Mouse (Mus musculus) limb, embryonic 15.5 days (tissue): ENCODE data around the gene Psmd5. TPM values are rescaled to one million over a fixed set of nuclear protein-coding genes. Genes with fewer than 3 reads are reported as not detected.

Experiments
- ATAC-seq: fragments of 200-750 bp; cut with Nextera tagmentation; 2 replicates; pipeline ENCODE4 v1.8.0; 2017; ENCODE audit warnings: low read depth, moderate TSS enrichment; ENCODE audit not compliant: insufficient number of reproducible peaks, low FRiP score, low TSS enrichment
- H3K27ac ChIP-seq: fragments of 300-500 bp; sonication (generic); 2 replicates; pipeline ENCODE4 v1.5.1; 2015; ENCODE audit warnings: moderate library complexity, mild to moderate bottlenecking, inconsistent platforms
- H3K27me3 ChIP-seq: fragments of 300-500 bp; sonication (generic); 2 replicates; pipeline ENCODE4 v1.6.1; 2015; ENCODE audit warnings: inconsistent platforms
- H3K36me3 ChIP-seq: fragments of 300-500 bp; sonication (generic); 2 replicates; pipeline ENCODE4 v1.6.1; 2015; ENCODE audit warnings: inconsistent platforms
- H3K4me1 ChIP-seq: fragments of 300-500 bp; sonication (generic); 2 replicates; pipeline ENCODE4 v1.6.1; 2015; ENCODE audit warnings: inconsistent platforms
- H3K4me2 ChIP-seq: fragments of 300-500 bp; sonication (generic); 2 replicates; pipeline ENCODE4 v1.6.1; 2015; ENCODE audit warnings: mild to moderate bottlenecking, inconsistent platforms
- H3K4me3 ChIP-seq: fragments of 300-500 bp; sonication (generic); 2 replicates; pipeline ENCODE4 v1.5.1; 2015; ENCODE audit warnings: mild to moderate bottlenecking, inconsistent platforms
- H3K9ac ChIP-seq: fragments of 300-500 bp; sonication (generic); 2 replicates; pipeline ENCODE4 v1.6.1; 2015; ENCODE audit warnings: inconsistent platforms
- H3K9me3 ChIP-seq: fragments of 300-500 bp; sonication (generic); 2 replicates; pipeline ENCODE4 v1.6.1; 2016; ENCODE audit warnings: inconsistent platforms
- WGBS: fragments of 180-500 bp; shearing (Covaris S2); methylation state at CpG from one replicate; pipeline ENCODE4 v1.1.7; 2015; 5-methylcytosine and 5-hydroxymethylcytosine counted together
- polyA plus RNA-seq: library from polyadenylated mRNA; unstranded; fragments of >200 nt; fragmentation: Nextera tagmentation; extraction: Ambion mirVana; gene quantifications from 2 replicates; pipeline ENCODE4 v1.2.1, GENCODE M21; 2015

Gene Psmd5
- polyA plus RNA-seq = 87.2 and 98.0 TPM in 2 replicates

DNA sequence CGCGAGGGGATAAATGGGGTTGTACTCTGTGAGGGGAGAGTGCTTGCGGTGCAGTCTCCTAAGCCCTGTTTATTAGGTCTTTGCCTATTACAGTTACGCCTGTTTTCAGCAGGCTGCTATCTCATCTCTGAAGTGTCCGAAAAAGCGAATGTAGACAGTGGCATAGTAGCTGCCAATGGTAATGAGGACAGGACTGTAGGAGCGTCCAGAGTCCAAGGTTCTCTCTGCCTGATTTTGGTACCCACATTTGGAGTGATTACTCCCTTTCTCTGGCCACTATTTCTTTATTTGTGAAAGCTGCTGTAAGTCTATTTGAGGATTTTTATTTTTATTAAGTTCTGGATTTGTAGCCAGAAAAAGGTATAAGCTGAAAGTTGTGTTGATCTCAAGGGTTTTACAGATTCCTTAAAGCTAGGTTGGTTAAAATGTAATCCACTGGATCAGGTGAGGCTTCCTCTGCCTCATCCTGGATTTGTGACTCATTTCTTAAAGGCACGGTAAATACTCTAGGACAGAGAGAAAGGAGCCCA lies at the start of gene Psmd5:
TSS of gene Psmd5 (minus strand) at position 153 of the 530 bp plus-strand sequence.
- peak within 1 kb of the TSS; percentile 24; the same call in 1 of the 2 replicates for H3K4me2 ChIP-seq
- no peak within 1 kb of the TSS for H3K9ac ChIP-seq
- ATAC-seq = no peak
- H3K4me1 ChIP-seq = peaks cover 12% of the 10 kb centered on the region
- H3K27me3 ChIP-seq = peaks cover 37% of the 10 kb centered on the region
- no peaks in the 10 kb centered on the region for H3K9me3 ChIP-seq
- H3K4me3 ChIP-seq = 0 out of 2 replicates have a peak within 1 kb of the TSS, but pooled peaks have one; percentile 1
- H3K27ac ChIP-seq = no peak within 1 kb of the TSS
- H3K36me3 ChIP-seq = no peaks in the 10 kb centered on the region
- WGBS = 17% methylated on average over 8 of the region's 8 CpGs

DNA sequence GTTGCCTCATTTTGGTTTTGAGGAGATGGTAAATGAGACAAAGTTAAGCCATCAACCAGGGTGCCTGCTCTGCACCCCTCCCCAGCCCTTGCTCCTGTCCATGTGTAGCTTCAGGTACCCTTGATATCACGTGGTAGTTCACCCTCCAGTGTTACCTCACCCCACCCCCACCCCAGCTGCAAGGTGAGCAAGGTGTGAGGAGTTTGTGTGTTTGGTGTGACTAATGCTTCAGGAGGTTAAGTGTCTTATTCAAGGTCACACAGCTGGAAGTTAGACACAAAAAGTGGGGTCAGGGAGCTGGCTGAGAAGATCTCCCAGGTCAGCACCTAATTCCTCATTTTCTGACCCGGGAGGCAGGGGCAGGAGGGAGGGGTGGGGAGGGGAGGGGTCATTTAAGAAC lies 48.0 kb upstream of the Psmd5 start:
- H3K9ac ChIP-seq = no peak overlapping the region
- H3K36me3 ChIP-seq = no peaks in the 10 kb centered on the region

DNA sequence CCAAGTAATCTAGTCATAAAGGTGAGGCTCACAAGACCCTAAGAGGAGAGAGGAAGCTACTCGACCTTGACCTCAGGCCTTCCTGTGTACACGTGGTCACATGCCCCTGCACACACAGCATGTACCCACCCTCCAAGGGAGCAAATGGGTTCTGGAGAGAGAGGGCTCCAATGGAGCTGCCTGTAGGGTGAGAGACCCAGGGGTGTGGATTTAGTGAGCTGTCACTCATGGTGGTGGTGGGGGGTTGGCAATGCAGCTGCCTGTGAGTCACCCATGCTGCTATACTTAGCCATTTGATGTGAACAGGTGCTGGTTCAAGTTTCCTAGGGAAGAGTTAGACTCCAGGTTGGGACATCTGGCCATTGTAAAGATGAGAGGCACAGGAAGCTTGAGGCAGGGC lies 45.4 kb upstream of the Psmd5 start:
- ATAC-seq = 0 out of 2 replicates have a peak, but pooled peaks have one; percentile 48
- Histone ChIP-seq H3K27ac (no peak overlapping the region), H3K4me1 (peaks cover 3% of the 10 kb centered on the region; the same call in 1 of the 2 replicates), H3K9ac (no peak overlapping the region), H3K36me3 (no peaks in the 10 kb centered on the region), H3K9me3 (no peaks in the 10 kb centered on the region), H3K27me3 (peaks cover 7% of the 10 kb centered on the region), H3K4me2 (no peak overlapping the region), H3K4me3 (no peak overlapping the region)
- 42% methylated on average over 2 of the region's 2 CpGs for WGBS

More for the DNA sequence above, 48.0 kb upstream of the Psmd5 start:
- no peak overlapping the region for H3K4me2 ChIP-seq
- H3K4me1 ChIP-seq = peaks cover 12% of the 10 kb centered on the region
- no peak overlapping the region for H3K27ac ChIP-seq
- no peaks in the 10 kb centered on the region for H3K9me3 ChIP-seq
- H3K4me3 ChIP-seq = no peak overlapping the region
- WGBS = 25% methylated on average over 2 of the region's 2 CpGs
- no peak for ATAC-seq
- H3K27me3 ChIP-seq = no peaks in the 10 kb centered on the region

DNA sequence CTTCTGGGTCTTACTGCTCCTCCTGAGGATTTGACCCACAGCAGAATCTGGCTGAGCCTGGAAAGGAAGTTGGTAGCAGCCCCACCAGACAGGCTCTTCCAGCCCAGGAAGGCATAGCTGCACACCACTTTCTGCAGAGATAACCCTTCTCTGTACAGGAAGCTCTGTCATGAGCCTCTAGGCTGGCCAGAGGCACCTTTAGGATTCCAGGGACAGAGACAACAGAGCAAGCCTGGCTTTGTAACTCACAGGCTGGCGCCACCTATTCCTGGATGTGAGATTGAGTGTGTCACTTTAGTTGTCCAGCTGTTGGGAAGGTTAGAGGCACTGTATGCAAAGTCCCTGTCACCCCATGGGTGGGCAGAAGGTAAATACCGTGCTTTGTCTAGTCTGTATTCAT lies 40.3 kb upstream of the Psmd5 start:
- Histone ChIP-seq H3K9me3 (no peaks in the 10 kb centered on the region), H3K4me2 (no peak overlapping the region), H3K27ac (no peak overlapping the region), H3K27me3 (peaks cover 52% of the 10 kb centered on the region), H3K4me1 (peaks cover 23% of the 10 kb centered on the region), H3K4me3 (no peak overlapping the region), H3K36me3 (peaks cover 5% of the 10 kb centered on the region; the same call in 1 of the 2 replicates), H3K9ac (no peak overlapping the region)
- WGBS = 61% methylated on average over 2 of the region's 2 CpGs
- ATAC-seq = no peak

DNA sequence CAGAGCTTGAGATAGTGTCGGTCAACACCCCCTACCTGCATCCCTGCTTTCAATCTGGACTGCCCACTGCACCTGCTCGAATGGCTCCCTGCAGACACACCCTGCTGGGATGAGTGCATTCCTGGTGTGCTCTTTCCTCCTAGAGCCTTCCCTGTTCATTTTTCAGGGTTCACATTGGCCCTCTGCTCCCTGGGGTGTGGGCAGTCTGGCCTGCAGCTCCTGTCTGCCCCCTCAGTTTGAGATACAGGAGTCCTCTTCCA lies 40.0 kb upstream of the Psmd5 start:
- H3K9ac ChIP-seq = no peak overlapping the region
- ATAC-seq = no peak
- peaks cover 56% of the 10 kb centered on the region for H3K27me3 ChIP-seq
- H3K4me3 ChIP-seq = peak overlapping the region; percentile 59; the same call in 1 of the 2 replicates
- 16% methylated on average over 2 of the region's 2 CpGs for WGBS
- H3K4me1 ChIP-seq = peaks cover 23% of the 10 kb centered on the region
- peak overlapping the region; percentile 92 for H3K4me2 ChIP-seq
- peaks cover 5% of the 10 kb centered on the region; the same call in 1 of the 2 replicates for H3K36me3 ChIP-seq
- H3K27ac ChIP-seq = no peak overlapping the region
- no peaks in the 10 kb centered on the region for H3K9me3 ChIP-seq

DNA sequence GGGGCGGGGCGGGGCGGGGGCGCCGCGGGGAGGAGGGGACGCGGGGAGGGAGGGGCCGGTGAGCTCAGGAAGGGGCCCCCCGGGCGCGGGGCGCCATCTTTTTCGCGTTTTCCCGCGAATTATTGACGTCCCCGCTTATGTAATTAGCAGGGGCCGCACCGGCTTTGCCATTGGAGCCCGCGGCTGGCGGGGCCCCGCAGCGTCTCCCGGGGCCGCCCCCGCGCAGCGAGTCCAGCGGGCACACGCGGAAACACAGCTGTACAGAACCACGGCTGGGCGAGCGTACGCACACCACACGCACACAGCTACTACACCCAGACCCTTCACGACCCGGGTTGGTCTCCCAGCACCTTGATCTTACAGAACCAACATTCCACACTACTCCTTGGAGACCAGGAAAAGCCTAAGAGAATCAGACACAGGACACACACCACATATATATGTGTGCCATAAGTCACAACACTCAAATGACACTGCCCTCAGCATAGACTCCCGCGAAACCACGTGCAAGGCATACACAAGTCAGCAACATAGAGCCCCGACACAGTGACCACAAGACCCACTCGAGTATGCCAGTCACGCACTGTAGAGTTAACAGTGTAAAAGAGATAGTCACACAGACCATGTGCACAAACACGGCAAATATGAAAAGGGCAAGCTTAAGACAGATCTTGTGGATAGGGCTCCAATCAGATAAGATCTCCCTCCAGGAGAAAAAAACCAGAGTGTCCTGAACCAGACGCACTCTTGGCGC lies 39.5 kb upstream of the Psmd5 start:
- Histone ChIP-seq H3K4me2 (peak overlapping the region; percentile 92), H3K27me3 (peaks cover 61% of the 10 kb centered on the region), H3K9ac (peak overlapping the region; percentile 60), H3K36me3 (peaks cover 5% of the 10 kb centered on the region; the same call in 1 of the 2 replicates), H3K27ac (peak overlapping the region; percentile 33; the same call in 1 of the 2 replicates), H3K4me1 (peaks cover 23% of the 10 kb centered on the region), H3K4me3 (peak overlapping the region; percentile 59), H3K9me3 (no peaks in the 10 kb centered on the region)
- no peak for ATAC-seq
- 3% methylated on average over 42 of the region's 50 CpGs for WGBS

DNA sequence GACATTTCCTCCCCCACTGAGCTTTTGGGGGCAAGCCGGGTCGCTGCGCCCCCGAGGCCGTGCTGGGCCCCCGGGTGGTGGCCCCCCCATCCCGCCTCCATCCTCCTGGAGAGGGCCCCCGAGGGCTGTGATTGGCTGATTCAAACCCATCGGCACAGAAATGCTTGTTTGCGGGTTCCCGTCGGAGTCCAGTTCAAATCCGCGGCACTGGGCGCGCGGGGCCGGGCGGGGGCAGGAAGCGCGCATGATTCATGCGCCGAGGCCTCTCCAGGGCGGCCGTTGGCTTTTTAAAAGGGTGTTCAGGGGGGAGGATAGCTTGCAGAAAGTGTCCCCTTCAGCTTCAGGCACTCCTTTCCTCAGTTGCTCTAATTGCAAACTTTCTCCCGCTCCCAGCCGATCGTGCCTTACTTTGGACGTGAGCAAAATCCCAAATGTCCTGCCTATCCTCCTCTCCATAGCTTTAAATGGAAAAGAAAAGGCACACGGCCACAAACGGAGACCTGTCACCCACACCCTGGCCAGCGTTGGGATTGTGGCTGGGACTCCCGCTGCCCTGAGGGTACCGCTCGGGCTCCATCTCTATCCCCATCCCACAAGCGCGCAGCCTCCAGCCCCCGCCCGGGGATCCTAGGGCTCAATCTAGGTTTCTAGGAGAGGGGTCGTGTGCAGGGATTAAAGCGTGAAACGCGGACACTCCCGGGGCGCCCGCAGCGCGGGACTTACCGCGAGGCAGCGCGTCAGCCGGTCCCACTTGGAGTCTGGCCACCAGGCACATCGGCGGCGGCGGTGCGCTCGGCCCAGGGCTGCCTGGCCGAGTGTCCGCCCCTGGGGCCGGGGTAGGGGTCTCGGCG lies 38.7 kb upstream of the Psmd5 start, which contains the start of gene Phf19:
TSS of gene Phf19 (minus strand) at position 809 of the 851 bp plus-strand sequence.
- peak within 1 kb of the TSS; percentile 60 for H3K9ac ChIP-seq
- H3K9me3 ChIP-seq = no peaks in the 10 kb centered on the region
- peak within 1 kb of the TSS; percentile 92 for H3K4me2 ChIP-seq
- H3K36me3 ChIP-seq = peaks cover 5% of the 10 kb centered on the region; the same call in 1 of the 2 replicates
- under 1% methylated on average over 61 of the region's 64 CpGs for WGBS
- H3K27ac ChIP-seq = peak within 1 kb of the TSS; percentile 39
- H3K4me1 ChIP-seq = peaks cover 23% of the 10 kb centered on the region
- peak within 1 kb of the TSS; percentile 59 for H3K4me3 ChIP-seq
- H3K27me3 ChIP-seq = peaks cover 65% of the 10 kb centered on the region
- ATAC-seq = peak; percentile 35

DNA sequence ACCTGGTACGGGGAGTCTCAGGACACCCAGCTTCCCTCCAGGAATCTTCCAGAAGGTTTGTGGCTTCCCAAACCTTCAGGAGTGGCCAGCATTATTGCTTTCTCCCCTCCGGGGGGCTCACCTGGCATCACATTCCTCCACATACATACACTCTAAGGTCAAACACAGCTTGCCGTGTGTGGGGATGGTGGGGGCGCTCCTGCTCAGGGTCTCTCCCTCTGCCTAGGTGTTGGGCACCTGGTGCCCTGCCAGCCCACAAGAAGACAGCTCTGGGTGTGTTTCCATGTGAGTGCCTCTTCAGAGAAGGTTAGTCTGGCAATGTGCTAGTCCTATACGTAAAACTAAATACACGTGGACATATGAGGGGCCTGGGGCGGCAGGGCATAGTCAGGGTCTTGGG lies 37.8 kb upstream of the Psmd5 start:
- no peak for ATAC-seq
- H3K27me3 ChIP-seq = peaks cover 65% of the 10 kb centered on the region
- H3K9ac ChIP-seq = 0 out of 2 replicates have a peak overlapping the region, but pooled peaks have one; percentile 60

DNA sequence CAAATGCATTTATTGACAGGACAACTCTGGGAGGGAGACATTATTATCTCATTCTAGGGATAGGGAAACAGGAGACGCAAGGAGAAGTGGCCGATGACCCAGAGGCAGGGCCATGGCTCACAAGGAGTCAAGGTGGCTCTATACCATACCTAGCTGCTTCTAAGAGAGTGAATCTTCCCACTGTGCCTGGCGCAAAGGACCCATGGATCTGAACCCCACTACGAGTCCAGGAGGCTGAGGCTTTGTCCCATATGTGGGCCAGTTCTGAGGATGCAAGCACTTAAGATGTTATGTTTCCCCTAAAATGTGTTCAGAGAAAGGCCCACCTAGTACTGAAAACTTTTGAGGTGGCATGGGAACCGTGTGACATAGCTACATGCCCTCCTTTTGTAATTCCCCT lies 37.1 kb upstream of the Psmd5 start:
- Histone ChIP-seq H3K27me3 (peaks cover 65% of the 10 kb centered on the region), H3K4me2 (no peak overlapping the region), H3K9me3 (no peaks in the 10 kb centered on the region), H3K4me3 (no peak overlapping the region), H3K36me3 (peaks cover 5% of the 10 kb centered on the region; the same call in 1 of the 2 replicates), H3K4me1 (peaks cover 24% of the 10 kb centered on the region), H3K27ac (no peak overlapping the region), H3K9ac (no peak overlapping the region)
- no peak for ATAC-seq
- WGBS = 81% methylated on average over 5 of the region's 5 CpGs

More for the DNA sequence above, 37.8 kb upstream of the Psmd5 start:
- H3K9me3 ChIP-seq = no peaks in the 10 kb centered on the region
- peak overlapping the region; percentile 59 for H3K4me3 ChIP-seq
- H3K27ac ChIP-seq = no peak overlapping the region
- peaks cover 23% of the 10 kb centered on the region for H3K4me1 ChIP-seq
- H3K4me2 ChIP-seq = peak overlapping the region; percentile 92
- peaks cover 5% of the 10 kb centered on the region; the same call in 1 of the 2 replicates for H3K36me3 ChIP-seq
- WGBS = 33% methylated on average over 7 of the region's 7 CpGs

DNA sequence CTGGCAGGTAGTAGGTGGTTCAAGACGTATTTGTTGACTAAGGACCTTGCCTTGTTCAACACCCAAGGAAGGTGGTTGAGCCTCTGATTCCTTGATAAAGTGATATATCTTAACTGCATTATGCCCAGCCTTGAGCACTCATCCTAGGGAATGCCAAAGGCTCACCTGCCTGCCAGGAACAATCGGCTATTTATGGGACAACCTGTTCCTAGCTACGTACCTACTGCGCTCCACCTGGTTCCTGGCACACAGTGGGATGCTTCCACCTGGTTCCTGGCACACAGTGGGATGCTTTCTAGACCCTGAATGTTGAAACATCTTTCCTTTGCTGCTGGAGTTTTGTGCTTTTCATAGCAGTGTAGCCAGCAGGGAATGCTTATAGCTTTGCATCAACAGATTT lies 35.0 kb upstream of the Psmd5 start:
- ATAC-seq = no peak
- 89% methylated on average over 4 of the region's 4 CpGs for WGBS
- no peak overlapping the region for H3K27ac ChIP-seq
- H3K4me2 ChIP-seq = no peak overlapping the region
- no peaks in the 10 kb centered on the region for H3K9me3 ChIP-seq
- peaks cover 31% of the 10 kb centered on the region for H3K4me1 ChIP-seq
- H3K9ac ChIP-seq = no peak overlapping the region
- H3K4me3 ChIP-seq = no peak overlapping the region
- H3K27me3 ChIP-seq = peaks cover 58% of the 10 kb centered on the region
- peaks cover 5% of the 10 kb centered on the region; the same call in 1 of the 2 replicates for H3K36me3 ChIP-seq

DNA sequence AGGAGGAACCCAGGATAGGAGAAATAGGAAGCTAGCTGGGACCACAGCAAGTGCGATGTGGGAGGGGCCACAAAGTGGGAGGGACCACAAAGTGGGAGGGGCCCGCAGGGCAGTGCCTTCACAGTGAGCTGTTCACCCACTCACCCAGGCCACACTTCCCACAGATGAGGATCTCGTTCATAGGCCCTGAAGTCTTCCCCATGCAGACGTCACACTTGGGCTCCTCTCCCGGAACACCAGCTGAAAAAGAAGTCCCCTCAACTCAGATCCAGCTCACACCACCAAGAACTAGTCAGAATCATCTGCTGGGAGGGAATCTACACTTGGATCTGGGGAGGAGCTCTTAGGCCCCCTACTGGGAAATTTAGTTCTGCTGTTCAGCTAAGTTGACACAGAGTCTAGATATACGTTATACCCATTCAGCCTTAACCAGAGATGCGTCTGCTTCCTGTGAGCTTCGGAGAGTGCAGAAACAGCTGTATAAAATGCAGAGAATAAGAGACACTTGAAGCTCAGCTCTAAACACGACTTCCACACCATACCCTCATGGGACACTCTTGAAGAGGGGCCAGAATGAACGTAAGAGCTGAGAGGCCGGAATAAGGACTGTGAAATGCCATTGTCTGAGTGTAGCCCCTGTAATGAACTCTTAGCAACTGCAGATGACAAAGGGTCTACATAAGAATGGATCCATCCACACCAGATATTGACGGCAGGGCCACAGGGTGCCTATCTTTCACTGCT lies 32.3 kb upstream of the Psmd5 start:
- peaks cover 9% of the 10 kb centered on the region for H3K36me3 ChIP-seq
- WGBS = 45% methylated on average over 12 of the region's 12 CpGs
- H3K9ac ChIP-seq = no peak overlapping the region
- no peak for ATAC-seq
- H3K9me3 ChIP-seq = no peaks in the 10 kb centered on the region
- no peak overlapping the region for H3K27ac ChIP-seq
- H3K27me3 ChIP-seq = peaks cover 35% of the 10 kb centered on the region
- H3K4me3 ChIP-seq = no peak overlapping the region
- no peak overlapping the region for H3K4me2 ChIP-seq
- peaks cover 24% of the 10 kb centered on the region for H3K4me1 ChIP-seq
